Mouse (Mus musculus): ENCODE measurements around the gene Rft1. TPM values are rescaled to one million over a fixed set of nuclear protein-coding genes. Genes with fewer than 3 reads are reported as not detected.

The Rft1 gene
- total and polyA plus RNA-seq, 2 experiments, result 12.3 to 19.0 TPM

- peaks cover 36% of the 10 kb centered on the region for H3K36me3 ChIP-seq (ENCODE audit: control insufficient read depth, insufficient read depth, low read length)
- 82% methylated on average over 4 of the region's 4 CpGs for WGBS
Measured at GRCm38 (mm10) chr14:30666604-30667003, 12.4 kb downstream of the Rft1 start.

GRCm38 (mm10) chr14:30670161-30670560 lies 16.0 kb downstream of the Rft1 start:
- no peaks in the 10 kb centered on the region for H3K27me3 ChIP-seq (ENCODE audit: control insufficient read depth, insufficient read depth, low read length)
- TF ChIP-seq POLR2A (IDR thresholded peaks at IDR 0.05; ENCODE audit: extremely low read depth, insufficient read depth, low read length) (no peak), CTCF (IDR thresholded peaks at IDR 0.05; ENCODE audit: low read depth, low read length) (no peak)
- H3K36me3 ChIP-seq (ENCODE audit: control insufficient read depth, insufficient read depth, low read length), result peaks cover 21% of the 10 kb centered on the region
- no peak overlapping the region for H3K27ac ChIP-seq (replicated peaks; ENCODE audit: insufficient read depth, low read depth, low read length)
- no peak overlapping the region for H3K9ac ChIP-seq (ENCODE audit: low read depth, low read length)
- peaks cover 3% of the 10 kb centered on the region; the same call in 1 of the 2 replicates for H3K4me1 ChIP-seq (ENCODE audit: control insufficient read depth, insufficient read depth, low read length)
- DNase-seq (ENCODE audit: extremely low read depth, low read depth, low spot score), result no peak
- WGBS, result 96% methylated on average over 6 of the region's 6 CpGs
- no peaks in the 10 kb centered on the region for H3K79me2 ChIP-seq (ENCODE audit: control insufficient read depth, insufficient read depth, low read length)
- H3K4me3 ChIP-seq (ENCODE audit: insufficient read depth, low read depth, low read length), result no peak overlapping the region

More at GRCm38 (mm10) chr14:30666604-30667003, 12.4 kb downstream of the Rft1 start:
- H3K4me1 ChIP-seq (ENCODE audit: control insufficient read depth, insufficient read depth, low read length), result peaks cover 3% of the 10 kb centered on the region; the same call in 1 of the 2 replicates
- TF ChIP-seq POLR2A (IDR thresholded peaks at IDR 0.05; ENCODE audit: extremely low read depth, insufficient read depth, low read length) (no peak), CTCF (IDR thresholded peaks at IDR 0.05; ENCODE audit: low read depth, low read length) (no peak)
- no peak overlapping the region for H3K27ac ChIP-seq (replicated peaks; ENCODE audit: insufficient read depth, low read depth, low read length)
- H3K79me2 ChIP-seq (ENCODE audit: control insufficient read depth, insufficient read depth, low read length), result no peaks in the 10 kb centered on the region
- H3K9ac ChIP-seq (ENCODE audit: low read depth, low read length), result no peak overlapping the region
- no peak for DNase-seq (ENCODE audit: extremely low read depth, low read depth, low spot score)
- no peak overlapping the region for H3K4me3 ChIP-seq (ENCODE audit: insufficient read depth, low read depth, low read length)
- H3K27me3 ChIP-seq (ENCODE audit: control insufficient read depth, insufficient read depth, low read length), result no peaks in the 10 kb centered on the region

- Histone ChIP-seq H3K27ac (replicated peaks; ENCODE audit: insufficient read depth, low read depth, low read length) (peak overlapping the region; percentile 55), H3K36me3 (ENCODE audit: control insufficient read depth, insufficient read depth, low read length) (peaks cover 20% of the 10 kb centered on the region), H3K9ac (ENCODE audit: low read depth, low read length) (peak overlapping the region; percentile 8; the same call in 1 of the 2 replicates), H3K79me2 (ENCODE audit: control insufficient read depth, insufficient read depth, low read length) (no peaks in the 10 kb centered on the region), H3K4me1 (ENCODE audit: control insufficient read depth, insufficient read depth, low read length) (peaks cover 5% of the 10 kb centered on the region; the same call in 1 of the 2 replicates), H3K27me3 (ENCODE audit: control insufficient read depth, insufficient read depth, low read length) (no peaks in the 10 kb centered on the region), H3K4me3 (ENCODE audit: insufficient read depth, low read depth, low read length) (no peak overlapping the region)
- TF ChIP-seq CTCF (IDR thresholded peaks at IDR 0.05; ENCODE audit: low read depth, low read length), result no peak
- no peak for TF ChIP-seq POLR2A (IDR thresholded peaks at IDR 0.05; ENCODE audit: extremely low read depth, insufficient read depth, low read length)
- 69% methylated on average over 15 of the region's 15 CpGs for WGBS
- peak; percentile 33 for DNase-seq (ENCODE audit: extremely low read depth, low read depth, low spot score)
Measured at GRCm38 (mm10) chr14:30671095-30671985, 17.2 kb downstream of the Rft1 start.

GRCm38 (mm10) chr14:30671986-30672312 lies 17.8 kb downstream of the Rft1 start:
- H3K27me3 ChIP-seq (ENCODE audit: control insufficient read depth, insufficient read depth, low read length), result no peaks in the 10 kb centered on the region
- H3K27ac ChIP-seq (replicated peaks; ENCODE audit: insufficient read depth, low read depth, low read length), result peak overlapping the region; percentile 29
- H3K4me1 ChIP-seq (ENCODE audit: control insufficient read depth, insufficient read depth, low read length), result peaks cover 5% of the 10 kb centered on the region; the same call in 1 of the 2 replicates
- peak; percentile 66 for DNase-seq (ENCODE audit: extremely low read depth, low read depth, low spot score)
- H3K36me3 ChIP-seq (ENCODE audit: control insufficient read depth, insufficient read depth, low read length), result peaks cover 21% of the 10 kb centered on the region
- H3K9ac ChIP-seq (ENCODE audit: low read depth, low read length), result peak overlapping the region; percentile 8; the same call in 1 of the 2 replicates
- TF ChIP-seq POLR2A (IDR thresholded peaks at IDR 0.05; ENCODE audit: extremely low read depth, insufficient read depth, low read length) (no peak), CTCF (IDR thresholded peaks at IDR 0.05; ENCODE audit: low read depth, low read length) (peak; percentile 82)
- WGBS, result 16% methylated on average over 3 of the region's 3 CpGs
- no peaks in the 10 kb centered on the region for H3K79me2 ChIP-seq (ENCODE audit: control insufficient read depth, insufficient read depth, low read length)
- no peak overlapping the region for H3K4me3 ChIP-seq (ENCODE audit: insufficient read depth, low read depth, low read length)

DNA sequence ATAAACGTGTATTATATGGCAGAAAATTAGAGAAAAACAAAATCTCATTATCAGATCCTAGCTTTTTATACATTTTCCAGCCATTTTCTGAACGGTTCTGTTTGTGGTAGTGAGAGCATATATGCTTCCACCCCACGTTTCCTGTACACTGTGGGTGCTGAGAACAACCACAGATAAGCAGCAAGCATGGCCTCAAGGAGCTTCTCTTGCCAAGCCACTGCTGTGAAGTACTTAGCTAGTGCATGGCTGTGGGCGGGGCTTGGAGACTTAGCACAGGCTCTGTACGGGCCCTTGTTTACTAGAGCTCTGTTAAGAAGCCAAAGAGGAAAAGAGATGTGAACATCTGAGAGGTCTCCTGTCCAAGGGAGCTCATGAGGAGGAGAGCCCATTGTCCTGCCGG lies 20.8 kb downstream of the Rft1 start:
- H3K9ac ChIP-seq (ENCODE audit: low read depth, low read length), result no peak overlapping the region
- no peak overlapping the region for H3K4me3 ChIP-seq (ENCODE audit: insufficient read depth, low read depth, low read length)
- H3K4me1 ChIP-seq (ENCODE audit: control insufficient read depth, insufficient read depth, low read length), result peaks cover 5% of the 10 kb centered on the region; the same call in 1 of the 2 replicates
- no peaks in the 10 kb centered on the region for H3K79me2 ChIP-seq (ENCODE audit: control insufficient read depth, insufficient read depth, low read length)
- TF ChIP-seq CTCF (IDR thresholded peaks at IDR 0.05; ENCODE audit: low read depth, low read length) (no peak), POLR2A (IDR thresholded peaks at IDR 0.05; ENCODE audit: extremely low read depth, insufficient read depth, low read length) (no peak)
- no peak overlapping the region for H3K27ac ChIP-seq (replicated peaks; ENCODE audit: insufficient read depth, low read depth, low read length)
- WGBS, result 69% methylated on average over 6 of the region's 6 CpGs
- H3K36me3 ChIP-seq (ENCODE audit: control insufficient read depth, insufficient read depth, low read length), result peaks cover 32% of the 10 kb centered on the region
- no peaks in the 10 kb centered on the region for H3K27me3 ChIP-seq (ENCODE audit: control insufficient read depth, insufficient read depth, low read length)
- DNase-seq (ENCODE audit: extremely low read depth, low read depth, low spot score), result no peak

DNA sequence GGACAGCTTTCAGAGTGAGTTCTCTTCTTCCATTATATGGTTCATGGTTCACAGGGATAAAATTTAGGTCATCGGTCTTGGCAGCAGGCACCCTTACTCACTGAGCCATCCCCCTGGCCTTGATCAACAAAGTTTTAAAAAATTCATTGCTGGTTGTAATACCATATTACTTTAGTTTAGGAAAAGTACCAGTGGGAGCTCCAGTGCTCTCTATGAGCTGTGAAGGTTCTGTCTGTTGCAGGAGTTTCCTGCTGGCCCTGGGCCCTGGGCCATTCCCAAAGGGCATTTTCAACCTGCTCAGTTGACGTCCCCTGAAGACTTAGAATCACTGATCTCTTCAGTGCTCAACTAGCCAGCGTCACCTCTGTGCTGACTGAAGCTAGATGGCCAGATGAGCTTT lies 28.0 kb downstream of the Rft1 start:
- DNase-seq (ENCODE audit: extremely low read depth, low read depth, low spot score), result no peak
- Histone ChIP-seq H3K4me3 (ENCODE audit: insufficient read depth, low read depth, low read length) (no peak overlapping the region), H3K9ac (ENCODE audit: low read depth, low read length) (no peak overlapping the region), H3K4me1 (ENCODE audit: control insufficient read depth, insufficient read depth, low read length) (no peaks in the 10 kb centered on the region), H3K79me2 (ENCODE audit: control insufficient read depth, insufficient read depth, low read length) (no peaks in the 10 kb centered on the region), H3K36me3 (ENCODE audit: control insufficient read depth, insufficient read depth, low read length) (peaks cover 35% of the 10 kb centered on the region), H3K27me3 (ENCODE audit: control insufficient read depth, insufficient read depth, low read length) (no peaks in the 10 kb centered on the region), H3K27ac (replicated peaks; ENCODE audit: insufficient read depth, low read depth, low read length) (no peak overlapping the region)
- TF ChIP-seq CTCF (IDR thresholded peaks at IDR 0.05; ENCODE audit: low read depth, low read length) (no peak), POLR2A (IDR thresholded peaks at IDR 0.05; ENCODE audit: extremely low read depth, insufficient read depth, low read length) (no peak)
- WGBS, result 85% methylated on average over 3 of the region's 3 CpGs
